Mouse (Mus musculus) cerebellum, adult 2 months (tissue): ENCODE results near the gene Cemip. TPM values are rescaled to one million over a fixed set of nuclear protein-coding genes. Genes with fewer than 3 reads are reported as not detected.

ENCODE experiments used
- DNase-seq, 2 experiments: peaks; one replicate each; pipeline ENCODE4 v3.0.0; 2021
- H3K27ac ChIP-seq: fragments of 200-500 bp; 2 replicates; pipeline ENCODE4 v1.5.1; 2012; ENCODE audit warnings: low read length, control low read depth, inconsistent platforms; ENCODE audit not compliant: insufficient read depth
- H3K27me3 ChIP-seq: fragments of 200-500 bp; 2 replicates; pipeline ENCODE4 v1.6.1; 2012; ENCODE audit warnings: inconsistent platforms, mild to moderate bottlenecking, low read length, moderate library complexity; ENCODE audit not compliant: control insufficient read depth, insufficient read depth
- H3K4me1 ChIP-seq: fragments of 200-500 bp; 2 replicates; pipeline ENCODE4 v1.6.1; 2011; ENCODE audit warnings: low read length; ENCODE audit not compliant: control insufficient read depth, insufficient read depth
- H3K4me3 ChIP-seq: fragments of 200-500 bp; replicated peaks from 2 replicates; pipeline ENCODE3; 2011; ENCODE audit warnings: mild to moderate bottlenecking, low read depth, low read length, control low read depth; ENCODE audit not compliant: insufficient read depth
- CTCF ChIP-seq: fragments of 200-500 bp; IDR thresholded peaks from 2 replicates; pipeline ENCODE4 v1.5.1; 2011; ENCODE audit warnings: low read depth, mild to moderate bottlenecking, control low read depth, low read length, moderate library complexity, borderline replicate concordance; ENCODE audit not compliant: insufficient read depth
- POLR2A ChIP-seq: fragments of 200-500 bp; IDR thresholded peaks from 2 replicates; pipeline ENCODE4 v1.6.1; 2011; ENCODE audit warnings: low read length, control low read depth, borderline replicate concordance; ENCODE audit not compliant: insufficient read depth
- WGBS: fragments of 180-500 bp; shearing (Covaris S2); methylation state at CpG from one replicate; pipeline ENCODE4 v1.1.7; 2018; 5-methylcytosine and 5-hydroxymethylcytosine counted together
- polyA plus RNA-seq: library from polyadenylated mRNA; depleted of rRNA; stranded (reverse); fragments of >200 nt; gene quantifications from 2 replicates; pipeline ENCODE4 v1.2.3, GENCODE M21; 2012

The Cemip gene
- polyA plus RNA-seq, 1 experiment: 5.4 TPM

- 92% methylated on average over 5 of the region's 5 CpGs for WGBS
- TF ChIP-seq CTCF: no peak
- TF ChIP-seq POLR2A: no peak
- Histone ChIP-seq H3K27me3 (no peaks in the 10 kb centered on the region), H3K4me1 (peaks cover 6% of the 10 kb centered on the region; the same call in 1 of the 2 replicates), H3K27ac (no peak overlapping the region), H3K4me3 (no peak overlapping the region)
- DNase-seq: no peak
Measured at GRCm38 (mm10) chr7:83966047-83966818, 120.1 kb downstream of the Cemip start.

GRCm38 (mm10) chr7:83965181-83965580 is 121.1 kb downstream of the Cemip start:
- no peak for TF ChIP-seq POLR2A
- no peak for TF ChIP-seq CTCF
- no peak overlapping the region for H3K27ac ChIP-seq
- H3K27me3 ChIP-seq: no peaks in the 10 kb centered on the region
- DNase-seq: peak in 1 of 2 experiments; percentile 42
- peaks cover 6% of the 10 kb centered on the region; the same call in 1 of the 2 replicates for H3K4me1 ChIP-seq
- H3K4me3 ChIP-seq: no peak overlapping the region

- H3K27ac ChIP-seq: no peak overlapping the region
- no peak overlapping the region for H3K4me3 ChIP-seq
- H3K27me3 ChIP-seq: no peaks in the 10 kb centered on the region
- DNase-seq: peak; percentile 95 to 99
- WGBS: 10% methylated on average over 9 of the region's 9 CpGs
- no peak for TF ChIP-seq CTCF
- H3K4me1 ChIP-seq: peaks cover 15% of the 10 kb centered on the region
Measured at GRCm38 (mm10) chr7:83952511-83952910, 133.8 kb downstream of the Cemip start.

GRCm38 (mm10) chr7:83951327-83951726 is 135.0 kb downstream of the Cemip start:
- Histone ChIP-seq H3K4me1 (peaks cover 15% of the 10 kb centered on the region), H3K4me3 (no peak overlapping the region), H3K27me3 (no peaks in the 10 kb centered on the region), H3K27ac (no peak overlapping the region)
- DNase-seq: no peak
- 90% methylated on average over 14 of the region's 14 CpGs for WGBS
- TF ChIP-seq CTCF: no peak

GRCm38 (mm10) chr7:83949662-83950061 is 136.6 kb downstream of the Cemip start:
- 92% methylated on average over 6 of the region's 6 CpGs for whole genome bisulfite sequencing
- no peak for DNase-seq

GRCm38 (mm10) chr7:83948743-83949142 is 137.6 kb downstream of the Cemip start:
- Histone ChIP-seq H3K27ac (no peak overlapping the region), H3K4me1 (peaks cover 15% of the 10 kb centered on the region), H3K27me3 (no peaks in the 10 kb centered on the region), H3K4me3 (no peak overlapping the region)
- TF ChIP-seq POLR2A: no peak
- TF ChIP-seq CTCF: no peak
- WGBS: 97% methylated on average over 7 of the region's 7 CpGs
- no peak for DNase-seq

More at GRCm38 (mm10) chr7:83949662-83950061, 136.6 kb downstream of the Cemip start:
- Histone ChIP-seq H3K27ac (no peak overlapping the region), H3K4me1 (peaks cover 15% of the 10 kb centered on the region), H3K4me3 (no peak overlapping the region), H3K27me3 (no peaks in the 10 kb centered on the region)
- TF ChIP-seq POLR2A (no peak), CTCF (no peak)

GRCm38 (mm10) chr7:83941701-83942101 is 144.6 kb downstream of the Cemip start:
- TF ChIP-seq POLR2A: no peak
- no peak for TF ChIP-seq CTCF
- H3K4me1 ChIP-seq: peaks cover 6% of the 10 kb centered on the region
- no peak overlapping the region for H3K27ac ChIP-seq
- DNase-seq: peak; percentile 76 to 88
- H3K4me3 ChIP-seq: no peak overlapping the region
- WGBS: 12% methylated on average over 8 of the region's 8 CpGs
- H3K27me3 ChIP-seq: no peaks in the 10 kb centered on the region

- Histone ChIP-seq H3K27ac (no peak overlapping the region), H3K27me3 (no peaks in the 10 kb centered on the region), H3K4me1 (peaks cover 6% of the 10 kb centered on the region), H3K4me3 (no peak overlapping the region)
- TF ChIP-seq CTCF (no peak), POLR2A (no peak)
- DNase-seq: no peak
- WGBS: 81% methylated on average over 2 of the region's 2 CpGs
Measured at GRCm38 (mm10) chr7:83940136-83940535, 146.2 kb downstream of the Cemip start.
